Mouse (Mus musculus) liver, postnatal 0 days (tissue): Measurements from ENCODE around the gene Dazl.

Source experiments
- CTCF ChIP-seq: sonication (generic); IDR thresholded peaks from 2 replicates; pipeline ENCODE4 v1.5.1; 2016; ENCODE audit warnings: antibody characterized with exemption, low read depth
- EP300 ChIP-seq: IDR thresholded peaks from 2 replicates; pipeline ENCODE4 v1.6.1; 2016; ENCODE audit warnings: antibody characterized with exemption, low read depth, mild to moderate bottlenecking

DNA sequence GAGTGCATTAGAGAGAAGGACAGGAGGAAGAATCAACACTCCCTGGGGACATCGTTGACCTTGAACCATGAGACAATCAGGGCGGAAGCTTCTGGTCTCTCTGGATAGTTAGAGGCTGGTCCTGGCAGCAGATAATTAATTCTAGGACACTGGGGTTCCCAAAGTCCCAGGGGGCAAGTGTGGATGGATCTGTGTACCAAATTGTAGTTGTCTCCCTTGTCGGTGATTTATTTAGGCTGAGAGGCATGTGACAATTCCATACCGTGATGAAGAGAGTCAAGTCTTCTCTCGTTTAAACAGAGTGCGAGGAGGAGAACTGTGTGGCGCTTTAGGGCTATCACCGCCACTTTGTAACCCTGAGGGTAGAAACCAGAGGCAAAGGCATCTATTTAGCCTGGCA is 62.2 kb downstream of the Dazl start:
- TF ChIP-seq CTCF (no peak), EP300 (no peak)
